Mouse (Mus musculus) leukemia stem cell, adult 10-12 weeks (primary cell): Measurements from ENCODE around the gene Retn. TPM values are rescaled to one million over a fixed set of nuclear protein-coding genes. Genes with fewer than 3 reads are reported as not detected.

ENCODE experiments used
- polyA plus RNA-seq: library from polyadenylated mRNA; stranded (reverse); fragments of >175 nt; gene quantifications from 2 replicates; pipeline ENCODE4 v1.2.3, GENCODE M21; 2012; ENCODE audit warnings: low replicate concordance

Gene Retn
- polyA plus RNA-seq, result not detected in 2 replicates

GRCm38 (mm10) chr8:3655526-3655925, at the start of gene Retn:
Gene Retn, plus strand, starts transcription at chr8:3655770.

GRCm38 (mm10) chr8:3621199-3621970, 34.2 kb upstream of the Retn start, which contains the start of the genes Xab2 and Pet100:
Gene Xab2, minus strand, starts transcription at chr8:3621316.
Gene Pet100, plus strand, starts transcription at chr8:3621548.

GRCm38 (mm10) chr8:3625445-3625844, 30.1 kb upstream of the Retn start, which contains the start of gene Pcp2:
Gene Pcp2, minus strand, starts transcription at chr8:3625545.

GRCm38 (mm10) chr8:3630647-3631477, 24.7 kb upstream of the Retn start, which contains the start of gene Stxbp2:
Gene Stxbp2, plus strand, starts transcription at chr8:3630955.

GRCm38 (mm10) chr8:3665507-3665906, 9.9 kb downstream of the Retn start, which contains the start of gene Mcemp1:
Gene Mcemp1, plus strand, starts transcription at chr8:3665754.

GRCm38 (mm10) chr8:3671980-3672491, 16.5 kb downstream of the Retn start, which contains the start of gene Fcor:
Gene Fcor, minus strand, starts transcription at chr8:3672362.

GRCm38 (mm10) chr8:3676131-3676992, 20.8 kb downstream of the Retn start, which contains the start of gene Trappc5:
Gene Trappc5, plus strand, starts transcription at chr8:3676299.

GRCm38 (mm10) chr8:3694121-3694520, 38.6 kb downstream of the Retn start, which contains the start of gene Fcer2a:
Gene Fcer2a, minus strand, starts transcription at chr8:3694175.

Other genes starting within 250 kb of the Retn start
- 0.23 and 0.54 TPM in 2 replicates for gene Pex11g, start 188.1 kb upstream of the Retn start, polyA plus RNA-seq
- gene Tex45, start 184.9 kb upstream of the Retn start, polyA plus RNA-seq, result not detected in 2 replicates
- 3.4 and 6.5 TPM in 2 replicates for gene Zfp358, start 162.6 kb upstream of the Retn start, polyA plus RNA-seq
- 78.2 and 241 TPM in 2 replicates for gene Mcoln1, start 155.3 kb upstream of the Retn start, polyA plus RNA-seq
- 21.4 and 33.0 TPM in 2 replicates for gene Pnpla6, start 140.4 kb upstream of the Retn start, polyA plus RNA-seq
- 0.19 TPM in 1 of 2 replicates, not detected in the other for gene C330021F23Rik, start 87.8 kb upstream of the Retn start, polyA plus RNA-seq
- gene Camsap3, start 68.5 kb upstream of the Retn start, polyA plus RNA-seq, result 0.42 and 0.58 TPM in 2 replicates
- 27.6 and 38.9 TPM in 2 replicates for gene Xab2, start 34.5 kb upstream of the Retn start, polyA plus RNA-seq
- 10.9 and 50.5 TPM in 2 replicates for gene Pet100, start 34.2 kb upstream of the Retn start, polyA plus RNA-seq
- not detected in 2 replicates for gene Pcp2, start 30.2 kb upstream of the Retn start, polyA plus RNA-seq
- gene Stxbp2, start 24.8 kb upstream of the Retn start, polyA plus RNA-seq, result 95.4 and 315 TPM in 2 replicates
- gene Mcemp1, start 10.0 kb downstream of the Retn start, polyA plus RNA-seq, result 0.11 and 0.24 TPM in 2 replicates
- gene Fcor, start 16.6 kb downstream of the Retn start, polyA plus RNA-seq, result not detected in 2 replicates
- 10.8 and 16.4 TPM in 2 replicates for gene Trappc5, start 20.5 kb downstream of the Retn start, polyA plus RNA-seq
- gene Fcer2a, start 38.4 kb downstream of the Retn start, polyA plus RNA-seq, result 5.4 and 22.4 TPM in 2 replicates
- gene Clec4g, start 64.9 kb downstream of the Retn start, polyA plus RNA-seq, result 0.17 TPM in 1 of 2 replicates, not detected in the other
- 0.44 and 0.52 TPM in 2 replicates for gene Cd209a, start 93.2 kb downstream of the Retn start, polyA plus RNA-seq
- not detected in 2 replicates for gene Cd209e, start 198.5 kb downstream of the Retn start, polyA plus RNA-seq
- not detected in 2 replicates for gene Cd209d, start 222.8 kb downstream of the Retn start, polyA plus RNA-seq